Mouse (Mus musculus) lung, embryonic 15.5 days (tissue): ENCODE results near the gene 1700019N19Rik. TPM values are rescaled to one million over a fixed set of nuclear protein-coding genes. Genes with fewer than 3 reads are reported as not detected.

ENCODE experiments used
- ATAC-seq: fragments of 200-750 bp; cut with Nextera tagmentation; 2 replicates; pipeline ENCODE4 v1.8.0; 2017; ENCODE audit warnings: moderate number of reproducible peaks, borderline replicate concordance; ENCODE audit not compliant: low FRiP score, low TSS enrichment; ENCODE audit errors: extremely low read depth
- H3K27ac ChIP-seq: fragments of 300-500 bp; sonication (generic); 2 replicates; pipeline ENCODE4 v1.5.1; 2015; ENCODE audit warnings: moderate library complexity, mild to moderate bottlenecking, inconsistent platforms
- H3K27me3 ChIP-seq: fragments of 300-500 bp; sonication (generic); 2 replicates; pipeline ENCODE4 v1.6.1; 2015; ENCODE audit warnings: inconsistent platforms
- H3K36me3 ChIP-seq: fragments of 300-500 bp; sonication (generic); 2 replicates; pipeline ENCODE4 v1.6.1; 2015; ENCODE audit warnings: inconsistent platforms
- H3K4me1 ChIP-seq: fragments of 300-500 bp; sonication (generic); 2 replicates; pipeline ENCODE4 v1.6.1; 2015; ENCODE audit warnings: inconsistent platforms
- H3K4me2 ChIP-seq: fragments of 300-500 bp; sonication (generic); 2 replicates; pipeline ENCODE4 v1.6.1; 2015; ENCODE audit warnings: inconsistent platforms, mild to moderate bottlenecking, moderate library complexity
- H3K4me3 ChIP-seq: fragments of 300-500 bp; sonication (generic); 2 replicates; pipeline ENCODE4 v1.5.1; 2015; ENCODE audit warnings: mild to moderate bottlenecking, inconsistent platforms
- H3K9ac ChIP-seq: fragments of 300-500 bp; sonication (generic); 2 replicates; pipeline ENCODE4 v1.6.1; 2015; ENCODE audit warnings: inconsistent platforms
- H3K9me3 ChIP-seq: fragments of 300-500 bp; sonication (generic); 2 replicates; pipeline ENCODE4 v1.6.1; 2016; ENCODE audit warnings: inconsistent platforms
- WGBS: fragments of 180-500 bp; shearing (Covaris S2); methylation state at CpG from one replicate; pipeline ENCODE4 v1.1.7; 2015; 5-methylcytosine and 5-hydroxymethylcytosine counted together
- polyA plus RNA-seq: library from polyadenylated mRNA; unstranded; fragments of >200 nt; fragmentation: Nextera tagmentation; extraction: Ambion mirVana; gene quantifications from 2 replicates; pipeline ENCODE4 v1.2.1, GENCODE M21; 2015

1700019N19Rik gene
- polyA plus RNA-seq, 1 experiment from 2014 or later: not detected

DNA sequence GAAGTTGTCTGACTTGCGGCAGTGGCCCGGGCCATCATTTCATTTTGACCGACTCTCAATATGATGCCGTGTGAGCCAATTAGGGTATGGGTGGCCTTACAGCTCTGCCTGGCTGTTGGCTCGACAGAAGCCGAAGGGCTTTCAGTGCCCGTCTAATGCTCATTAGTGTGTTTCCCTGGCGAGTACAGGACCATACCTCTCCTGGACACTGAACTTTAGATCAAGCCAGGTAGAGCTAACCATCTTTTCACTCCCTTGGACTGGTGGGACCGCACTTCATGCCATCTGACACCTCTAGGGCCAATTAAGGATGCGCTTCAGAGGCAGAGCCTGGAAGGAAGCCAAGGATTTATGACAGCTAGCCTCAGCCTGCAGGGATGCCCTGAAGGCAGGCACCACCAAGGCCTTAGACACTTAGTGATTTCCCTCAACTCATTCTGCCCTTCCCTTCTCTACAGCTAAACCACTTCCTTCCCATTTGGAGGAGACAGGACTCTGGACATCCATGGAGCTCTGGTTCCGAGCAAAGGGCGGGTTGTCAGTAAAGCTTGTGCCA lies 931 bp upstream of the 1700019N19Rik start:
- no peak for ATAC-seq

DNA sequence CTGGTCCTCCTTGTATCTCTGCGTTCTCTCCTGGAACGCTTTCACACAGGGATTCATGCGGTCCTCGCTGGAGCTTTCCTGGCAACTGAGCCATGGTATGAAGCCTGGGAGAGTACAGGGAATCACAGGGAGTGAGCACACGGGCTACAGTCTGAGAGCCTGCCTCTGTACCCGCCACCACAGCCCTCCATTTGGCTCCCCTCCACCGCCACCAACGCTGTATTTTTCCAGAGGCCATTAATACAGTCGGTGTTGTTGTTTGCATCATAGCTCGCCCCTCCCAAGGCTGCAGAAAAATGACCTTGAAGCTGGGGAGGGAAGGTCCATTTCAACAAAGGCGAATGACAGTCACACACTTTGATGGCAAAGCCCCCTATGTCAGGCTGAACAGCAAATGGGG lies 5.1 kb downstream of the 1700019N19Rik start:
- WGBS: 62% methylated on average over 11 of the region's 11 CpGs
- Histone ChIP-seq H3K36me3 (no peaks in the 10 kb centered on the region), H3K4me1 (no peaks in the 10 kb centered on the region), H3K4me3 (no peak overlapping the region), H3K27me3 (no peaks in the 10 kb centered on the region), H3K4me2 (no peak overlapping the region), H3K9ac (no peak overlapping the region), H3K9me3 (no peaks in the 10 kb centered on the region), H3K27ac (no peak overlapping the region)
- no peak for ATAC-seq

More for the DNA sequence above, 931 bp upstream of the 1700019N19Rik start:
- no peak overlapping the region for H3K4me2 ChIP-seq
- H3K4me3 ChIP-seq: no peak overlapping the region
- H3K36me3 ChIP-seq: no peaks in the 10 kb centered on the region
- no peak overlapping the region for H3K9ac ChIP-seq
- 81% methylated on average over 12 of the region's 12 CpGs for WGBS
- H3K9me3 ChIP-seq: no peaks in the 10 kb centered on the region
- H3K4me1 ChIP-seq: no peaks in the 10 kb centered on the region
- no peak overlapping the region for H3K27ac ChIP-seq
- no peaks in the 10 kb centered on the region for H3K27me3 ChIP-seq

DNA sequence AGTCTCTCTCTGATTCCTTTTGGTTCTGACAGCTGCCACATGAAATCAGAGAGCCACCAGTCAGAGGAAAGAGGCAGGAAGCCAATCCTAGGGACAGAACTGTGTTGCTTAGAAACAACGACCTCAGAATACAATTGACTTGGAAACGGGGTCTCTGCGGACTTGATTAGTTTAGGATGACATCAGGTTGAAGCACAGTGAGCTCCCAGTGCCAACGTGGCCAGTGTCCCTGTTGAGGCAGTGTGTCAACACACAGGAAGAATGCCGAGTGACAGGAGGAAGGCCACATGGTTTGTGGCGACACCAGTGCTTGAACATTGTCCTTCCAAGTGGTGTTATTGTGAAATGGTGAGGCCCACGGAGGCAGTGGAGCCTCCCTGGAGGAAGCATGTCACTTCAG lies 10.3 kb downstream of the 1700019N19Rik start:
- no peak for ATAC-seq
- no peaks in the 10 kb centered on the region for H3K9me3 ChIP-seq
- no peak overlapping the region for H3K4me2 ChIP-seq
- H3K4me1 ChIP-seq: no peaks in the 10 kb centered on the region
- WGBS: 38% methylated on average over 7 of the region's 7 CpGs
- no peaks in the 10 kb centered on the region for H3K27me3 ChIP-seq
- H3K4me3 ChIP-seq: no peak overlapping the region
- no peak overlapping the region for H3K27ac ChIP-seq
- no peak overlapping the region for H3K9ac ChIP-seq
- H3K36me3 ChIP-seq: no peaks in the 10 kb centered on the region

DNA sequence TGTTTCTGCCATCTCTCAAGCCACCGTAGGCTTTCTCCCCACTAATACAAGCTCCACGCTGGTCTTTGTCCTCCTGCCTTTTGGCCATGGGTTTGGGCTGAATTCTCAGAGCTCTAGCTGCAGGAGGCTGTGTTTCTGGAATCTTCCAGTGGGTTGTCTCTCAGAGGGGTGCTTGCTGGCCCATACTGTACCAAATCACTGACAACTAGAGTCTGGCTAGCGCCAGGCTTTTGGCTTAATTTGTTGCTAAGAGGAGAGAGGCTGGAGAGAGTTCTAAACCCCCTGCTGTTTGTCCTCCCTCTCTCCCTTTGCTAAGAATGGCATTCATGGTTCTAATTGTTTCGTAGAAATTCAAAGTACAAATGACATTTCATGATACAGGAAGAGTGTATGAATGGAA lies 12.7 kb downstream of the 1700019N19Rik start:
- no peaks in the 10 kb centered on the region for H3K9me3 ChIP-seq
- no peaks in the 10 kb centered on the region for H3K27me3 ChIP-seq
- no peak for ATAC-seq
- H3K4me2 ChIP-seq: no peak overlapping the region
- H3K4me3 ChIP-seq: no peak overlapping the region
- H3K36me3 ChIP-seq: no peaks in the 10 kb centered on the region
- no peak overlapping the region for H3K9ac ChIP-seq
- 76% methylated on average over 4 of the region's 4 CpGs for WGBS
- no peak overlapping the region for H3K27ac ChIP-seq
- H3K4me1 ChIP-seq: no peaks in the 10 kb centered on the region

GRCm38 (mm10) chr19:58776461-58776860 lies 17.8 kb downstream of the 1700019N19Rik start:
- 47% methylated on average over 5 of the region's 5 CpGs for WGBS
- no peak overlapping the region for H3K4me3 ChIP-seq
- H3K9me3 ChIP-seq: no peaks in the 10 kb centered on the region
- no peak overlapping the region for H3K27ac ChIP-seq
- no peak for ATAC-seq
- H3K36me3 ChIP-seq: no peaks in the 10 kb centered on the region
- no peak overlapping the region for H3K9ac ChIP-seq
- H3K4me2 ChIP-seq: no peak overlapping the region
- H3K27me3 ChIP-seq: no peaks in the 10 kb centered on the region
- no peaks in the 10 kb centered on the region for H3K4me1 ChIP-seq

DNA sequence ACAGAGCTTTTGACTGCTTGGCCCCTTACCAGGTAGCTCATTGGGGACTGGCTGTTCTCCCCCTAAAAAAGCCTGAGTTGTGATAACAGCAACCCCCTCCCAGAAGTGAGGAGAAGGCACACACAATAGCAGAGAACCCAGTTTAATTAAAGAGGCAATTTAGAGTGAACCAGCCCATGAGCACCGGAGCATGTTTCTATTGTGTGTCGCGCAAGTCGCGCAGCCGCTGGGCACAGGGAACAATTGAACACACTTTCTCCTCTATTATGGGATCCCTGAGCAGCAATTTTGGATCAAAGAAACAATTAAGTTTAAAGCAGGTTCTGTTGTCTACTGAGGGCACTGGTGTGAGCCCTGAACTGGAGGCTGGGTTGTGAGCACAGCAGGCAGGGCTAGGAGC lies 26.9 kb downstream of the 1700019N19Rik start:
- Histone ChIP-seq H3K4me1 (no peaks in the 10 kb centered on the region), H3K4me3 (no peak overlapping the region), H3K4me2 (no peak overlapping the region), H3K27me3 (0 out of 2 replicates have a peak, but pooled peaks cover under 1% of the 10 kb centered on the region), H3K9me3 (no peaks in the 10 kb centered on the region), H3K9ac (no peak overlapping the region), H3K27ac (no peak overlapping the region), H3K36me3 (no peaks in the 10 kb centered on the region)
- ATAC-seq: no peak
- 94% methylated on average over 6 of the region's 6 CpGs for WGBS

- 14% methylated on average over 12 of the region's 12 CpGs for WGBS
Observed at GRCm38 (mm10) chr19:58762848-58763541, 31.3 kb downstream of the 1700019N19Rik start.

GRCm38 (mm10) chr19:58762316-58762715 lies 31.9 kb downstream of the 1700019N19Rik start:
- peak; percentile 70 for ATAC-seq
- Histone ChIP-seq H3K27me3 (0 out of 2 replicates have a peak, but pooled peaks cover 4% of the 10 kb centered on the region), H3K4me2 (no peak overlapping the region), H3K4me1 (no peaks in the 10 kb centered on the region), H3K27ac (no peak overlapping the region), H3K9me3 (no peaks in the 10 kb centered on the region), H3K9ac (no peak overlapping the region), H3K4me3 (no peak overlapping the region), H3K36me3 (no peaks in the 10 kb centered on the region)
- WGBS: 33% methylated on average over 6 of the region's 6 CpGs

More at GRCm38 (mm10) chr19:58762848-58763541, 31.3 kb downstream of the 1700019N19Rik start:
- no peak overlapping the region for H3K4me3 ChIP-seq
- no peaks in the 10 kb centered on the region for H3K36me3 ChIP-seq
- ATAC-seq: peak; percentile 69; the same call in 1 of the 2 replicates
- H3K27ac ChIP-seq: no peak overlapping the region
- H3K27me3 ChIP-seq: 0 out of 2 replicates have a peak, but pooled peaks cover 4% of the 10 kb centered on the region
- H3K9ac ChIP-seq: no peak overlapping the region
- no peaks in the 10 kb centered on the region for H3K4me1 ChIP-seq
- H3K4me2 ChIP-seq: no peak overlapping the region
- no peaks in the 10 kb centered on the region for H3K9me3 ChIP-seq

GRCm38 (mm10) chr19:58759423-58759822 lies 34.8 kb downstream of the 1700019N19Rik start, which contains the start of gene Pnliprp2:
TSS of gene Pnliprp2 (plus strand) at chr19:58759719.
- no peaks in the 10 kb centered on the region for H3K9me3 ChIP-seq
- no peak within 1 kb of the TSS for H3K4me2 ChIP-seq
- no peaks in the 10 kb centered on the region for H3K36me3 ChIP-seq
- no peaks in the 10 kb centered on the region for H3K4me1 ChIP-seq
- peak; percentile 85 for ATAC-seq
- H3K27ac ChIP-seq: no peak within 1 kb of the TSS
- WGBS: 37% methylated on average over 9 of the region's 9 CpGs
- H3K9ac ChIP-seq: no peak within 1 kb of the TSS
- 0 out of 2 replicates have a peak, but pooled peaks cover 4% of the 10 kb centered on the region for H3K27me3 ChIP-seq
- no peak within 1 kb of the TSS for H3K4me3 ChIP-seq

- no peak for ATAC-seq
- Histone ChIP-seq H3K9me3 (no peaks in the 10 kb centered on the region), H3K27me3 (0 out of 2 replicates have a peak, but pooled peaks cover 4% of the 10 kb centered on the region), H3K27ac (no peak overlapping the region), H3K36me3 (no peaks in the 10 kb centered on the region), H3K4me2 (no peak overlapping the region), H3K9ac (no peak overlapping the region), H3K4me1 (no peaks in the 10 kb centered on the region), H3K4me3 (no peak overlapping the region)
- 67% methylated on average over 4 of the region's 4 CpGs for WGBS
Observed at GRCm38 (mm10) chr19:58758871-58759270, 35.4 kb downstream of the 1700019N19Rik start.

GRCm38 (mm10) chr19:58751504-58751903 lies 42.8 kb downstream of the 1700019N19Rik start:
- Histone ChIP-seq H3K36me3 (no peaks in the 10 kb centered on the region), H3K27me3 (no peaks in the 10 kb centered on the region), H3K4me2 (no peak overlapping the region), H3K4me1 (no peaks in the 10 kb centered on the region), H3K27ac (no peak overlapping the region), H3K9me3 (no peaks in the 10 kb centered on the region), H3K9ac (no peak overlapping the region), H3K4me3 (no peak overlapping the region)
- 56% methylated on average over 2 of the region's 2 CpGs for WGBS
- ATAC-seq: no peak

DNA sequence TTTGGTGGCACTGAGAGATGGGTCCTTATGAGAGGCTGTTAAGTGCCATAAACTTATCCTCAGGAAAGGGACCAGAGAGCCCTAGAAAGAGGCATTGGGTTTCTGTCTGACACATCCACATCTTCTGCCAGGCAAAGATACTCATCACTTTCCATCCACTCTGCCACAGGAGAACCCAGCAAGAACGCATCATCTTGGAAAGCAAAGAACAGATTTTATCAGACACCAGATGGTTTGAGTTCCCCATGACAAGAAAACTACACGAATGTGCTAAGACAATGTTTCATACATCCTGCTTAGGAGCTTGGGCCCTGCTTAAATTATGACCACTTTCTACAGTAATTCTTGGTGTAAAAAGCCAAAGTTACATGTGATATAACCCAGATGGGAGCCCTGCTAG lies 43.4 kb downstream of the 1700019N19Rik start:
- H3K9ac ChIP-seq: no peak overlapping the region
- no peak for ATAC-seq
- WGBS: 57% methylated on average over 2 of the region's 2 CpGs

More for the DNA sequence above, 43.4 kb downstream of the 1700019N19Rik start:
- H3K4me1 ChIP-seq: no peaks in the 10 kb centered on the region
- no peak overlapping the region for H3K4me2 ChIP-seq
- no peak overlapping the region for H3K4me3 ChIP-seq
- no peaks in the 10 kb centered on the region for H3K36me3 ChIP-seq
- no peaks in the 10 kb centered on the region for H3K27me3 ChIP-seq
- H3K9me3 ChIP-seq: no peaks in the 10 kb centered on the region
- no peak overlapping the region for H3K27ac ChIP-seq
